ENCODE assay signal across 26 mouse cellular contexts in genomic region chr1:194504207-194504606, GRCm38 (mm10).
DNase-seq lines count a peak whose midpoint lies in the region; ATAC-seq lines count a peak whose summit lies in the region.
"Had no signal": no experiment of that assay in that cellular context is flagged by ENCODE, and none has a peak within 500 bp of the region (broad histone marks: within the 10 kb centered on the region; RNA-seq: fewer than 3 reads in every experiment).

No protein-coding gene starts in this region.

- no peaks in the 10 kb centered on the region for H3K9me3 ChIP-seq in forebrain, embryonic 14.5 days (replicated peaks; ENCODE audit: control insufficient read depth, low read length)
- no peaks in the 10 kb centered on the region for H3K9me3 ChIP-seq in forebrain, embryonic 11.5 days (ENCODE audit: control insufficient read depth, low read length)
- H3K9me3 ChIP-seq: heart, embryonic 12.5 days; intestine, embryonic 15.5 days; limb, embryonic 10.5 days; liver, embryonic 15.5 days; lung, embryonic 15.5 days; stomach, embryonic 15.5 days had no signal

- no peaks in the 10 kb centered on the region for H3K36me3 ChIP-seq in forebrain, embryonic 14.5 days (ENCODE audit: control insufficient read depth, insufficient read depth, low read length)
- H3K36me3 ChIP-seq in forebrain, embryonic 11.5 days (ENCODE audit: control insufficient read depth, insufficient read depth, low read length), result no peaks in the 10 kb centered on the region
- H3K36me3 ChIP-seq: heart, embryonic 12.5 days; intestine, embryonic 15.5 days; limb, embryonic 10.5 days; liver, embryonic 15.5 days; lung, embryonic 15.5 days; stomach, embryonic 15.5 days had no signal

- H3K4me1 ChIP-seq in forebrain, embryonic 14.5 days (ENCODE audit: control insufficient read depth, insufficient read depth, low read length), result peaks cover 3% of the 10 kb centered on the region; the same call in 1 of the 2 replicates
- no peaks in the 10 kb centered on the region for H3K4me1 ChIP-seq in forebrain, embryonic 11.5 days (replicated peaks; ENCODE audit: control insufficient read depth, insufficient read depth, low read length)
- H3K4me1 ChIP-seq: heart, embryonic 12.5 days; intestine, embryonic 15.5 days; liver, embryonic 15.5 days; lung, embryonic 15.5 days; stomach, embryonic 15.5 days had no signal

- peak; percentile 54; the same call in 1 of the 2 replicates for ATAC-seq in forebrain, embryonic 14.5 days
- ATAC-seq in forebrain, embryonic 11.5 days (replicated peaks; ENCODE audit: low FRiP score), result no peak
- ATAC-seq: intestine, embryonic 15.5 days; midbrain, embryonic 16.5 days had no signal

- no peaks in the 10 kb centered on the region for H3K27me3 ChIP-seq in forebrain, embryonic 14.5 days (replicated peaks; ENCODE audit: control insufficient read depth, insufficient read depth, low read length)
- no peaks in the 10 kb centered on the region for H3K27me3 ChIP-seq in forebrain, embryonic 11.5 days (ENCODE audit: control insufficient read depth, insufficient read depth, low read length)
- H3K27me3 ChIP-seq: heart, embryonic 12.5 days; intestine, embryonic 15.5 days; liver, embryonic 15.5 days; lung, embryonic 15.5 days; stomach, embryonic 15.5 days had no signal

- H3K27ac ChIP-seq in forebrain, embryonic 14.5 days (ENCODE audit: low read depth, low read length), result no peak overlapping the region
- no peak overlapping the region for H3K27ac ChIP-seq in forebrain, embryonic 11.5 days (ENCODE audit: low read depth, low read length)
- H3K27ac ChIP-seq: hindbrain, embryonic 14.5 days; intestine, embryonic 15.5 days; left cerebral cortex, adult 2 months; limb, embryonic 10.5 days; liver, embryonic 15.5 days; lung, embryonic 15.5 days; macrophage; stomach, embryonic 15.5 days had no signal

- H3K4me2 ChIP-seq in forebrain, embryonic 14.5 days (ENCODE audit: low read length), result no peak overlapping the region
- no peak overlapping the region for H3K4me2 ChIP-seq in forebrain, embryonic 11.5 days (ENCODE audit: low read depth, low read length, severe bottlenecking)
- H3K4me2 ChIP-seq: heart, embryonic 12.5 days; hindbrain, embryonic 14.5 days; intestine, embryonic 15.5 days; liver, embryonic 15.5 days; lung, embryonic 15.5 days; stomach, embryonic 15.5 days had no signal

- DNase-seq in forebrain, embryonic 14.5 days (ENCODE audit: low spot score), result peak; percentile 54
- DNase-seq in forebrain, embryonic 11.5 days (ENCODE audit: low spot score), result no peak
- DNase-seq in layer of hippocampus, adult 11-12 months (ENCODE audit: low spot score), result peak; percentile 6
- DNase-seq in layer of hippocampus, postnatal 10 days (ENCODE audit: low spot score in 2 of 2), result no peak
- DNase-seq in 3T3-L1 (ENCODE audit: low read depth, low spot score) (peak; percentile 3), NIH3T3 (ENCODE audit: low read depth) (peak; percentile 4)
- no peak for DNase-seq in urinary bladder, postnatal 10 days (ENCODE audit: low spot score)
- DNase-seq: adrenal gland, postnatal 25 days; cerebellum, adult 11 months; gastrocnemius, postnatal 14 days; heart, adult 18-20 months; heart, postnatal 14 days; kidney, adult 9 months; kidney, postnatal 25 days; liver; thymus, postnatal 25 days had no signal

- H3K9ac ChIP-seq in forebrain, embryonic 14.5 days (ENCODE audit: low read length), result no peak overlapping the region
- no peak overlapping the region for H3K9ac ChIP-seq in forebrain, embryonic 11.5 days (ENCODE audit: low read length)
- H3K9ac ChIP-seq: heart, embryonic 12.5 days; hindbrain, embryonic 14.5 days; intestine, embryonic 15.5 days; liver, embryonic 15.5 days; lung, embryonic 15.5 days; stomach, embryonic 15.5 days had no signal

- H3K4me3 ChIP-seq in forebrain, embryonic 14.5 days (ENCODE audit: low read depth, low read length), result no peak overlapping the region
- no peak overlapping the region for H3K4me3 ChIP-seq in forebrain, embryonic 11.5 days (ENCODE audit: low read depth, low read length)
- H3K4me3 ChIP-seq: heart, embryonic 12.5 days; intestine, embryonic 15.5 days; left cerebral cortex, adult 2 months; limb, embryonic 10.5 days; liver, embryonic 15.5 days; lung, embryonic 15.5 days; stomach, embryonic 15.5 days had no signal

Comparison
In these comparisons a context has a peak if more than half of its experiments do, and no peak if none do; other contexts are left out.
1. DNase-seq: peak in forebrain, embryonic 14.5 days (single experiment), layer of hippocampus, adult 11-12 months (single experiment), 3T3-L1 (single experiment) and NIH3T3 (single experiment); none in forebrain, embryonic 11.5 days (single experiment), layer of hippocampus, postnatal 10 days (0 of 2) and urinary bladder, postnatal 10 days (single experiment).